Mouse (Mus musculus): ENCODE data around the gene Suclg2. TPM values are rescaled to one million over a fixed set of nuclear protein-coding genes. Genes with fewer than 3 reads are reported as not detected.

Gene Suclg2
- total and polyA plus RNA-seq, 3 experiments: 47.8 to 179 (median 151) TPM

DNA sequence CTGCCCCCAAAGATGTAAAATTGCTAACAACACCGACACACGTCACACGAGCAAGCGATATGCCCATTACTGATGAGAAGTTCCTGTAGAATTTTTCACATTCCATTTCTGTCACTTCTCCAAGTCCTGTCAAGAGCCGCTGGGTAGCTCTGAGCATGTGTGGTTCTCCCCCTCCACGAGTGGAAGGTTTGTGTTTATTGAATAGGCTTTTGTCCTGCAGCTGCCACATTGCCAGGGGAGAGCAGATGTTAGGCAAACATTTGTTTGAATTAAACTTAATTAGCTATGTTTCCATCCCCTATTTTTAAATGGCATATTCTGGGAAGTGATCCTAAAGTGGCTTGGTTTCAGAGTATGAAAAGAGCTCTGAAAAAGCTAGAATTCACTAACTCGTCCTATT lies 249.1 kb downstream of the Suclg2 start:
- Histone ChIP-seq H3K9ac (ENCODE audit: low read depth, low read length) (no peak overlapping the region), H3K27me3 (ENCODE audit: control insufficient read depth, insufficient read depth, low read length) (no peaks in the 10 kb centered on the region), H3K4me1 (ENCODE audit: control insufficient read depth, insufficient read depth, low read length) (no peaks in the 10 kb centered on the region), H3K27ac (no peak overlapping the region), H3K79me2 (replicated peaks; ENCODE audit: control insufficient read depth, insufficient read depth, low read length) (no peaks in the 10 kb centered on the region), H3K36me3 (ENCODE audit: control insufficient read depth, insufficient read depth, low read length) (no peaks in the 10 kb centered on the region), H3K4me3 (no peak overlapping the region)
- intact Hi-C loops (cut with DNase I): no loop called here
- no peak for DNase-seq
- 45% methylated on average over 7 of the region's 7 CpGs for WGBS
- no peak for TF ChIP-seq POLR2A (IDR thresholded peaks at IDR 0.05; ENCODE audit: insufficient read depth, low read depth, low read length)
- TF ChIP-seq CTCF (IDR thresholded peaks at IDR 0.05): no peak
- no peak for TF ChIP-seq EP300 (IDR thresholded peaks at IDR 0.05; ENCODE audit: insufficient read depth, low read depth, low read length)

DNA sequence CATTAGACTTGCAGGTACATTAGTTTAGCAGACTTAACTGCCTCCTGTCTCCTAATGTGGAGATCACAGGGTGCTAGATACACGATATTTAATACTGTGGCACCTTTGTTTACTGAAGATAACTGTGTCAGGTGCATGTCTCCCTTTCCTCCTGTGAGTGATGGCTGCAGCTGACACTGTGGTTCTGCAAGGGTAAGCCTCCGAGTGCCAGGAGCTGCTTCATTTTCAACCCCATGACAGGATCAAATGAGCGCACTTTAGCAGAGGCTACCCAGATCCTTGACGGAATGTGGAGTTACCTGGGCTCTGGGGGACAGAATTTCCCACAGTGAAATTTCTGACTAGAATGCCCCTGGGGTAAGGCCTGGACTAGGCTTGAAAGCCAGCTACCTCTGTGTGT lies 253.3 kb downstream of the Suclg2 start:
- Histone ChIP-seq H3K4me3 (no peak overlapping the region), H3K36me3 (ENCODE audit: control insufficient read depth, insufficient read depth, low read length) (no peaks in the 10 kb centered on the region), H3K27me3 (ENCODE audit: control insufficient read depth, insufficient read depth, low read length) (no peaks in the 10 kb centered on the region), H3K27ac (no peak overlapping the region), H3K4me1 (ENCODE audit: control insufficient read depth, insufficient read depth, low read length) (no peaks in the 10 kb centered on the region), H3K79me2 (replicated peaks; ENCODE audit: control insufficient read depth, insufficient read depth, low read length) (no peaks in the 10 kb centered on the region), H3K9ac (ENCODE audit: low read depth, low read length) (no peak overlapping the region)
- TF ChIP-seq POLR2A (IDR thresholded peaks at IDR 0.05; ENCODE audit: insufficient read depth, low read depth, low read length) (no peak), EP300 (IDR thresholded peaks at IDR 0.05; ENCODE audit: insufficient read depth, low read depth, low read length) (no peak), CTCF (IDR thresholded peaks at IDR 0.05) (no peak)
- intact Hi-C loops (cut with DNase I): no loop called here
- no peak for DNase-seq
- WGBS: 79% methylated on average over 4 of the region's 4 CpGs

DNA sequence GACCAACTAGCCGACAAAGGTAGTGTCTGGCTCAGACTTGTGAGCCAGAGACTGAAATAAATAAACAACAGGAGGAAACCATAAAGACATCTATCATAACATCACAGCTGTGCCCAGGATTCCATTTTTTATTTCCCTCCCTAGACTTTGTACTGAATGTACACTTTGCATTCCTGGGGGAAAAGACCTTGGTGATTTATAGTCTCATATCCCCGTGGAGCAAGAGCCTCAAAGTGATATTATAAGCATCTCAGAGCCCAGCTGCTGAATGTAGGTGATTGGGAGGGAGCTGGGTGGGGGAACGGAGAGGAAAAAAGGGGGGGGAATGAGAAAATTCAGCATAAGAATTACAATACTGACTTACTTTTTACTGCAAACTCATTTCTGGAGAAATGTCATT lies 259.2 kb downstream of the Suclg2 start:
- DNase-seq: no peak
- no peak for TF ChIP-seq CTCF (IDR thresholded peaks at IDR 0.05)
- no peak for TF ChIP-seq EP300 (IDR thresholded peaks at IDR 0.05; ENCODE audit: insufficient read depth, low read depth, low read length)
- TF ChIP-seq POLR2A (IDR thresholded peaks at IDR 0.05; ENCODE audit: insufficient read depth, low read depth, low read length): no peak
- H3K79me2 ChIP-seq (replicated peaks; ENCODE audit: control insufficient read depth, insufficient read depth, low read length): no peaks in the 10 kb centered on the region
- no peak overlapping the region for H3K9ac ChIP-seq (ENCODE audit: low read depth, low read length)
- WGBS: 65% methylated on average over 3 of the region's 3 CpGs
- no peak overlapping the region for H3K27ac ChIP-seq
- no peaks in the 10 kb centered on the region for H3K27me3 ChIP-seq (ENCODE audit: control insufficient read depth, insufficient read depth, low read length)
- H3K36me3 ChIP-seq (ENCODE audit: control insufficient read depth, insufficient read depth, low read length): no peaks in the 10 kb centered on the region
- H3K4me1 ChIP-seq (ENCODE audit: control insufficient read depth, insufficient read depth, low read length): no peaks in the 10 kb centered on the region
- no peak overlapping the region for H3K4me3 ChIP-seq
- intact Hi-C loops (cut with DNase I): no loop called here

DNA sequence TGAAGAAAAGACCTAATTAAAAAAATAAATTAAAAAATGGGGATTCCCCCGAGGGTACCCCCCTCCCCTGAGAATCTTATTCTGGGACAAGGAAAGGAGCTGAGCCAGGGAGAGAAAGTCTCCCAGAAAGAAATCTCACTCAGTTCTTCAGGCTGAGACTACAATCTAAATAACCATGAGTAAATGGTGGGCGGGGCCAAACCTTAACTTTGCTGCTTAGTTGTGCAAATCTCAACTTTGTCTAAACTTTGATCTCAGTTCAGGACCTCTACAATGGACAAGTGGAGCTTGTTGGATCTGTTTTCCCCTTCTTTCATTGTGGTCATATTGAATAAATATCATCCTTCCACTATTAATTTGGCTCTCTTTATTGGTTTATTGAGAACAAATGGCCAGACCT lies 272.4 kb downstream of the Suclg2 start:
- no peak overlapping the region for H3K4me3 ChIP-seq
- DNase-seq: no peak
- TF ChIP-seq POLR2A (IDR thresholded peaks at IDR 0.05; ENCODE audit: insufficient read depth, low read depth, low read length) (no peak), CTCF (IDR thresholded peaks at IDR 0.05) (no peak), EP300 (IDR thresholded peaks at IDR 0.05; ENCODE audit: insufficient read depth, low read depth, low read length) (no peak)
- no peaks in the 10 kb centered on the region for H3K36me3 ChIP-seq (ENCODE audit: control insufficient read depth, insufficient read depth, low read length)
- H3K4me1 ChIP-seq (ENCODE audit: control insufficient read depth, insufficient read depth, low read length): no peaks in the 10 kb centered on the region
- WGBS: 90% methylated on average over 2 of the region's 2 CpGs
- intact Hi-C loops (cut with DNase I): no loop called here
- H3K79me2 ChIP-seq (replicated peaks; ENCODE audit: control insufficient read depth, insufficient read depth, low read length): no peaks in the 10 kb centered on the region
- no peak overlapping the region for H3K9ac ChIP-seq (ENCODE audit: low read depth, low read length)
- no peak overlapping the region for H3K27ac ChIP-seq
- no peaks in the 10 kb centered on the region for H3K27me3 ChIP-seq (ENCODE audit: control insufficient read depth, insufficient read depth, low read length)

DNA sequence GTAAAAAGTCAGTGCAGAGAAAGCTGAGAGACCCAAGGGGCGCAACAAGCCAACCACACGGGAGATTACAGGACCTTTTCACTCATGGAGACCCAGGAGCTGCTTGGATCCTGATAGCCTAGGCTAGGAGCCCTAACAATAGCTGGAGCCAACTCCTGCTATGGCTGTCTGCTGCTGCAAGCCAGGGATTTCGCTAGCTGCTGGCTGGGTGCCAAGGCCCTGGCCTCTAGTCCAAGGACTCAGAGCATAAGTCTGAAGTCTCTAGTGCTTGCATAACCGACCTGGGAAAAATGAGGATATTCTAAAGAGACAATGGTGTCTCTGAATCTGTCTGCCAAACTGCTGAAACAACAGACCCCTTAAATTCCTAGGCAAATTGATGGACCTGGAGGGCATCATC lies 273.6 kb downstream of the Suclg2 start:
- WGBS: 47% methylated on average over 4 of the region's 4 CpGs
- Histone ChIP-seq H3K4me3 (no peak overlapping the region), H3K79me2 (replicated peaks; ENCODE audit: control insufficient read depth, insufficient read depth, low read length) (no peaks in the 10 kb centered on the region), H3K9ac (ENCODE audit: low read depth, low read length) (no peak overlapping the region), H3K36me3 (ENCODE audit: control insufficient read depth, insufficient read depth, low read length) (no peaks in the 10 kb centered on the region), H3K27ac (no peak overlapping the region), H3K4me1 (ENCODE audit: control insufficient read depth, insufficient read depth, low read length) (no peaks in the 10 kb centered on the region), H3K27me3 (ENCODE audit: control insufficient read depth, insufficient read depth, low read length) (no peaks in the 10 kb centered on the region)
- DNase-seq: peak; percentile 51 to 67
- TF ChIP-seq CTCF (IDR thresholded peaks at IDR 0.05) (no peak), EP300 (IDR thresholded peaks at IDR 0.05; ENCODE audit: insufficient read depth, low read depth, low read length) (no peak), POLR2A (IDR thresholded peaks at IDR 0.05; ENCODE audit: insufficient read depth, low read depth, low read length) (no peak)
- intact Hi-C loops (cut with DNase I): no loop called here

Data from heart, adult 2 months (tissue).